Mouse (Mus musculus) left cerebral cortex, postnatal 14 days (tissue): ENCODE data around the gene Tor4a. TPM values are rescaled to one million over a fixed set of nuclear protein-coding genes. Genes with fewer than 3 reads are reported as not detected.
A peak's percentile ranks its signal among the peaks of the same experiment; 100 is the strongest.

Source experiments
- DNase-seq, 2 experiments: peaks; one replicate each; pipeline ENCODE4 v3.0.0; 2021 to 2022; ENCODE audit warnings: low spot score in 2 of 2, mixed read lengths in 1 of 2
- intact Hi-C: fragments of 180-260 bp; cut with DNase I; formaldehyde crosslinking; loops from one replicate; pipeline ENCODE4 v1.15.1; 2025
- long read RNA-seq, 2 experiments: library from polyadenylated mRNA; stranded (forward); transcript quantifications; one replicate each; pipeline ENCODE4 v2.0.0; 2021
- total RNA-seq, 2 experiments: library from RNA; stranded (reverse); gene quantifications; 2 replicates each; pipeline ENCODE4 v1.2.3; 2021

The Tor4a gene
- total RNA-seq, result 1 to 10 TPM; 1.7 to 2.6 TPM
- long read RNA-seq, experiment 1, partial matches to known transcripts, result 0 of 1 reads
- long read RNA-seq, experiment 1, other reads (novel, unspliced or antisense), result 0 of 1 reads
- long read RNA-seq, experiment 2, partial matches to known transcripts, result 0 of 3 reads
- long read RNA-seq, experiment 2, other reads (novel, unspliced or antisense), result 1 of 3 reads

- intact Hi-C loops, result no loop called here
- DNase-seq, result peak in 1 of 2 experiments; percentile 26
Observed at GRCm38 (mm10) chr2:25196172-25196954, at the start of gene Tor4a. Tor4a (minus strand) TSS chr2:25196886.

GRCm38 (mm10) chr2:25244144-25244543 is 47.5 kb upstream of the Tor4a start:
- intact Hi-C loops, result no loop called here

GRCm38 (mm10) chr2:25243342-25243741 is 46.7 kb upstream of the Tor4a start:
- intact Hi-C loops, result no loop called here
- DNase-seq, result no peak

More at GRCm38 (mm10) chr2:25244144-25244543, 47.5 kb upstream of the Tor4a start:
- DNase-seq, result no peak

GRCm38 (mm10) chr2:25242101-25242506 is 45.4 kb upstream of the Tor4a start, which contains the start of the genes Rnf208 and Cysrt1:
Rnf208 (plus strand) TSS chr2:25242255.
Cysrt1 (minus strand) TSS chr2:25242452.
- intact Hi-C loops, result no loop called here
- peak in 1 of 2 experiments; percentile 59 for DNase-seq

- DNase-seq, result no peak
- intact Hi-C loops, result no loop called here
Observed at GRCm38 (mm10) chr2:25241438-25241775, 44.7 kb upstream of the Tor4a start.

- intact Hi-C loops, result no loop called here
- DNase-seq, result peak; percentile 69 to 75
Observed at GRCm38 (mm10) chr2:25240723-25241437, 44.2 kb upstream of the Tor4a start.

- no peak for DNase-seq
- intact Hi-C loops, result no loop called here
Observed at GRCm38 (mm10) chr2:25240310-25240709, 43.6 kb upstream of the Tor4a start.

GRCm38 (mm10) chr2:25239766-25240165 is 43.1 kb upstream of the Tor4a start:
- intact Hi-C loops, result no loop called here
- DNase-seq, result no peak

- intact Hi-C loops, result no loop called here
- DNase-seq, result no peak
Observed at GRCm38 (mm10) chr2:25238106-25238505, 41.4 kb upstream of the Tor4a start.

GRCm38 (mm10) chr2:25237522-25237921 is 40.8 kb upstream of the Tor4a start:
- intact Hi-C loops, result no loop called here
- no peak for DNase-seq

- no peak for DNase-seq
- intact Hi-C loops, result no loop called here
Observed at GRCm38 (mm10) chr2:25236614-25237013, 39.9 kb upstream of the Tor4a start, which contains the start of gene Rnf224. Rnf224 (minus strand) TSS chr2:25236787.

- DNase-seq, result no peak
- intact Hi-C loops, result no loop called here
Observed at GRCm38 (mm10) chr2:25234551-25235220, 38.0 kb upstream of the Tor4a start.

GRCm38 (mm10) chr2:25234050-25234449 is 37.4 kb upstream of the Tor4a start, which contains the start of gene Slc34a3:
Slc34a3 (minus strand) TSS chr2:25234364.
- no peak for DNase-seq
- intact Hi-C loops, result no loop called here

- DNase-seq, result no peak
- intact Hi-C loops, result no loop called here
Observed at GRCm38 (mm10) chr2:25233421-25233820, 36.7 kb upstream of the Tor4a start.

- no peak for DNase-seq
- intact Hi-C loops, result no loop called here
Observed at GRCm38 (mm10) chr2:25231038-25231437, 34.4 kb upstream of the Tor4a start.

GRCm38 (mm10) chr2:25230581-25230980 is 33.9 kb upstream of the Tor4a start:
- intact Hi-C loops, result no loop called here
- DNase-seq, result no peak

GRCm38 (mm10) chr2:25229582-25229981 is 32.9 kb upstream of the Tor4a start:
- intact Hi-C loops, result loop anchor here (2.0 to 5.0 kb wide), 2 partner anchors 37 to 43 kb away; partner anchors contain the start of genes Anapc2 and Ssna1
- no peak for DNase-seq

- intact Hi-C loops, result loop anchor here (2.0 to 5.0 kb wide), 2 partner anchors 36 to 43 kb away; partner anchors contain the start of genes Anapc2 and Ssna1
- DNase-seq, result no peak
Observed at GRCm38 (mm10) chr2:25228995-25229530, 32.4 kb upstream of the Tor4a start.

- peak; percentile 81 to 96 for DNase-seq
- intact Hi-C loops, result loop anchor here (2.0 to 5.0 kb wide), 2 partner anchors 36 to 44 kb away; partner anchors contain the start of genes Anapc2 and Ssna1
Observed at GRCm38 (mm10) chr2:25228431-25228889, 31.8 kb upstream of the Tor4a start.
